Mouse (Mus musculus): ENCODE data around the gene Gm20388. TPM values are rescaled to one million over a fixed set of nuclear protein-coding genes. Genes with fewer than 3 reads are reported as not detected.

Gene Gm20388
- polyA plus RNA-seq, 1 experiment from 2014 or later: not detected

GRCm38 (mm10) chr8:120618110-120618509 is 707.5 kb downstream of the Gm20388 start:
- H3K4me2 ChIP-seq (replicated peaks; ENCODE audit: low read depth, low read length): no peak overlapping the region
- WGBS: 0% methylated on average over 6 of the region's 6 CpGs
- H3K27me3 ChIP-seq (ENCODE audit: control insufficient read depth, insufficient read depth, low read length): no peaks in the 10 kb centered on the region
- peak; percentile 50 for ATAC-seq (ENCODE audit: low FRiP score, low TSS enrichment)
- no peak overlapping the region for H3K27ac ChIP-seq (ENCODE audit: low read depth, low read length)
- peaks cover 4% of the 10 kb centered on the region; the same call in 1 of the 2 replicates for H3K4me1 ChIP-seq (ENCODE audit: control insufficient read depth, insufficient read depth, low read length)
- no peak overlapping the region; the same call in 1 of the 2 replicates for H3K9ac ChIP-seq (ENCODE audit: low read depth, low read length)
- no peaks in the 10 kb centered on the region for H3K36me3 ChIP-seq (ENCODE audit: control insufficient read depth, insufficient read depth, low read length)
- H3K9me3 ChIP-seq (ENCODE audit: control insufficient read depth, low read length): no peaks in the 10 kb centered on the region
- no peak overlapping the region for H3K4me3 ChIP-seq (ENCODE audit: low read length)

GRCm38 (mm10) chr8:120619235-120620180 is 708.9 kb downstream of the Gm20388 start:
- ATAC-seq (ENCODE audit: low FRiP score, low TSS enrichment): no peak
- Histone ChIP-seq H3K36me3 (ENCODE audit: control insufficient read depth, insufficient read depth, low read length) (no peaks in the 10 kb centered on the region), H3K9me3 (ENCODE audit: control insufficient read depth, low read length) (no peaks in the 10 kb centered on the region), H3K27ac (ENCODE audit: low read depth, low read length) (no peak overlapping the region), H3K4me1 (ENCODE audit: control insufficient read depth, insufficient read depth, low read length) (peaks cover 10% of the 10 kb centered on the region), H3K27me3 (ENCODE audit: control insufficient read depth, insufficient read depth, low read length) (no peaks in the 10 kb centered on the region), H3K4me2 (replicated peaks; ENCODE audit: low read depth, low read length) (no peak overlapping the region), H3K9ac (ENCODE audit: low read depth, low read length) (no peak overlapping the region), H3K4me3 (ENCODE audit: low read length) (no peak overlapping the region)
- 78% methylated on average over 11 of the region's 11 CpGs for WGBS

DNA sequence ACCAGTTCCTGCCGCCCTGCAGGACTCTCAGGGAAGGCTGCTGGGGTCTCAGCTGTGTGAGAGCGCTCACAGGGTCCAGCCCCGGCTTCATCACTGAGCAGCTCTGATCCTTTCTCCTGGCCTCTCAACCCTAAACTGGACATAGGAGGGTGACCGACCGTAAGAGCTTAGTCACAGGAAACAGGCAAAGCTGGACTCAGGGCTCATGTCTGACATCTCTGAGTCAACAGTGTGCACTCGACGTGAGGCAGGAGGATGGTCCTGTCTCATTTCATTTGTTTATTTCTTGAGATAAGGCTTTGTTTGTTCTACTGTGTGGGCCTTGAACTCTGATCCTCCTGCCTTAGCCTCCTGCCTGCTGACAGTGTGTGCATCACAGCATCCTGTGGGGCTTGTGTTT is 709.8 kb downstream of the Gm20388 start:
- WGBS: 49% methylated on average over 7 of the region's 7 CpGs
- H3K4me1 ChIP-seq (ENCODE audit: control insufficient read depth, insufficient read depth, low read length): peaks cover 15% of the 10 kb centered on the region
- no peaks in the 10 kb centered on the region for H3K36me3 ChIP-seq (ENCODE audit: control insufficient read depth, insufficient read depth, low read length)
- no peaks in the 10 kb centered on the region for H3K9me3 ChIP-seq (ENCODE audit: control insufficient read depth, low read length)
- H3K4me2 ChIP-seq (replicated peaks; ENCODE audit: low read depth, low read length): no peak overlapping the region
- H3K4me3 ChIP-seq (ENCODE audit: low read length): no peak overlapping the region
- ATAC-seq (ENCODE audit: low FRiP score, low TSS enrichment): no peak
- no peak overlapping the region for H3K27ac ChIP-seq (ENCODE audit: low read depth, low read length)
- no peaks in the 10 kb centered on the region for H3K27me3 ChIP-seq (ENCODE audit: control insufficient read depth, insufficient read depth, low read length)
- H3K9ac ChIP-seq (ENCODE audit: low read depth, low read length): no peak overlapping the region

- H3K9me3 ChIP-seq (ENCODE audit: control insufficient read depth, low read length): no peaks in the 10 kb centered on the region
- WGBS: 80% methylated on average over 14 of the region's 14 CpGs
- H3K4me1 ChIP-seq (ENCODE audit: control insufficient read depth, insufficient read depth, low read length): peaks cover 15% of the 10 kb centered on the region
- no peak overlapping the region for H3K4me3 ChIP-seq (ENCODE audit: low read length)
- no peaks in the 10 kb centered on the region for H3K36me3 ChIP-seq (ENCODE audit: control insufficient read depth, insufficient read depth, low read length)
- ATAC-seq (ENCODE audit: low FRiP score, low TSS enrichment): no peak
- H3K27ac ChIP-seq (ENCODE audit: low read depth, low read length): no peak overlapping the region
- no peak overlapping the region for H3K4me2 ChIP-seq (replicated peaks; ENCODE audit: low read depth, low read length)
- H3K9ac ChIP-seq (ENCODE audit: low read depth, low read length): no peak overlapping the region
- no peaks in the 10 kb centered on the region for H3K27me3 ChIP-seq (ENCODE audit: control insufficient read depth, insufficient read depth, low read length)
Measured at GRCm38 (mm10) chr8:120622161-120622560, 711.5 kb downstream of the Gm20388 start.

GRCm38 (mm10) chr8:120623608-120624007 is 713.0 kb downstream of the Gm20388 start:
- ATAC-seq (ENCODE audit: low FRiP score, low TSS enrichment): no peak; the same call in 1 of the 2 replicates
- no peak overlapping the region for H3K4me2 ChIP-seq (replicated peaks; ENCODE audit: low read depth, low read length)
- peaks cover 15% of the 10 kb centered on the region for H3K4me1 ChIP-seq (ENCODE audit: control insufficient read depth, insufficient read depth, low read length)
- H3K36me3 ChIP-seq (ENCODE audit: control insufficient read depth, insufficient read depth, low read length): no peaks in the 10 kb centered on the region
- 40% methylated on average over 2 of the region's 2 CpGs for WGBS
- no peak overlapping the region for H3K4me3 ChIP-seq (ENCODE audit: low read length)
- no peak overlapping the region for H3K9ac ChIP-seq (ENCODE audit: low read depth, low read length)
- H3K27me3 ChIP-seq (ENCODE audit: control insufficient read depth, insufficient read depth, low read length): no peaks in the 10 kb centered on the region
- no peak overlapping the region for H3K27ac ChIP-seq (ENCODE audit: low read depth, low read length)
- no peaks in the 10 kb centered on the region for H3K9me3 ChIP-seq (ENCODE audit: control insufficient read depth, low read length)

DNA sequence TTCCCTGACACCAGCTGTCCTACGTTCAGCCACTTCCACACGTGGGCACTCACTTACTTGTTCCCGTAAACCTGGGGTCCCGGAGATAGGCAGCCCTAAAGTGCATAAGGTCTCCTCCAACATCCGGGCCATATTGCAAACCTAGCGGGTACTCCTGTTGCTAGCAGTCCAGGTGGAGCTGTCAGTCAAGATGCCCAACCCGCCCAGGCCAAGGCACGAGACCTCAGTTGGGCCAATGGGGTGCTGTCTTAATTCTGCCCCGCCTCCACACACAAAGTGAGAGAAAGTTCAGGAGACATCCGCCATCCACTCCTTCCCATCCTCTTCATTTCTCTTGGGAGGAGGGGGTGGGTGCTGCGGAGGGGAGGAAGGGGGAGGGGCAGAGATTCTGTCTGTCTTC is 715.8 kb downstream of the Gm20388 start:
- no peak overlapping the region for H3K27ac ChIP-seq (ENCODE audit: low read depth, low read length)
- 63% methylated on average over 11 of the region's 11 CpGs for WGBS
- H3K4me1 ChIP-seq (ENCODE audit: control insufficient read depth, insufficient read depth, low read length): peaks cover 12% of the 10 kb centered on the region
- H3K9ac ChIP-seq (ENCODE audit: low read depth, low read length): no peak overlapping the region
- H3K36me3 ChIP-seq (ENCODE audit: control insufficient read depth, insufficient read depth, low read length): no peaks in the 10 kb centered on the region
- ATAC-seq (ENCODE audit: low FRiP score, low TSS enrichment): no peak
- H3K4me2 ChIP-seq (replicated peaks; ENCODE audit: low read depth, low read length): no peak overlapping the region
- H3K9me3 ChIP-seq (ENCODE audit: control insufficient read depth, low read length): no peaks in the 10 kb centered on the region
- H3K27me3 ChIP-seq (ENCODE audit: control insufficient read depth, insufficient read depth, low read length): no peaks in the 10 kb centered on the region
- H3K4me3 ChIP-seq (ENCODE audit: low read length): no peak overlapping the region

- no peak overlapping the region for H3K27ac ChIP-seq (ENCODE audit: low read depth, low read length)
Measured at GRCm38 (mm10) chr8:120627298-120627697, 716.7 kb downstream of the Gm20388 start.

DNA sequence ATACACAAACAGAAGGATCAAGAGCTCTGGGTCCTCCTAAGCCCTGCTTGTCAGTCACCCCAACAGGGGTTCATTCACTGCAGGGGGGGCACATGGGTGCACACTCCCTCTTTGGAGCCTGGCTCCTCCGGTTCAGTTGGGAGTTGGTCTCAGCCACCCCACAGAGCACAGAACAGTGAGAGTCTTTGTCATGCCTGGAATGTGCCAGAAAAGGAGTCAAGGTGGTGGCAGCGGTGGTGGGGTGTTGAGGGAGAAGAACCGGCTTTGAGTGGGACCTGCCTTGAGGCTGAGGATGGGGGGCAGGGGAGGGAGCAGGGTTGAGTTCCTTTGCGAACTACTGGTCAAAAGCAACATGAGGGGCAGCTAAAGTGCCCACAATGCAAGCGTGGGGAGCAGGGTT is 719.4 kb downstream of the Gm20388 start:
- Histone ChIP-seq H3K4me3 (ENCODE audit: low read length) (no peak overlapping the region), H3K4me2 (replicated peaks; ENCODE audit: low read depth, low read length) (no peak overlapping the region), H3K4me1 (ENCODE audit: control insufficient read depth, insufficient read depth, low read length) (peaks cover 10% of the 10 kb centered on the region), H3K36me3 (ENCODE audit: control insufficient read depth, insufficient read depth, low read length) (no peaks in the 10 kb centered on the region), H3K9ac (ENCODE audit: low read depth, low read length) (no peak overlapping the region), H3K27ac (ENCODE audit: low read depth, low read length) (no peak overlapping the region), H3K9me3 (ENCODE audit: control insufficient read depth, low read length) (no peaks in the 10 kb centered on the region), H3K27me3 (ENCODE audit: control insufficient read depth, insufficient read depth, low read length) (no peaks in the 10 kb centered on the region; the same call in 1 of the 2 replicates)
- WGBS: 59% methylated on average over 5 of the region's 5 CpGs
- ATAC-seq (ENCODE audit: low FRiP score, low TSS enrichment): no peak

More at GRCm38 (mm10) chr8:120627298-120627697, 716.7 kb downstream of the Gm20388 start:
- Histone ChIP-seq H3K4me3 (ENCODE audit: low read length) (no peak overlapping the region), H3K4me2 (replicated peaks; ENCODE audit: low read depth, low read length) (no peak overlapping the region), H3K27me3 (ENCODE audit: control insufficient read depth, insufficient read depth, low read length) (no peaks in the 10 kb centered on the region), H3K4me1 (ENCODE audit: control insufficient read depth, insufficient read depth, low read length) (peaks cover 12% of the 10 kb centered on the region), H3K36me3 (ENCODE audit: control insufficient read depth, insufficient read depth, low read length) (no peaks in the 10 kb centered on the region), H3K9ac (ENCODE audit: low read depth, low read length) (no peak overlapping the region), H3K9me3 (ENCODE audit: control insufficient read depth, low read length) (no peaks in the 10 kb centered on the region)
- WGBS: 85% methylated on average over 5 of the region's 5 CpGs
- ATAC-seq (ENCODE audit: low FRiP score, low TSS enrichment): no peak

- ATAC-seq (ENCODE audit: low FRiP score, low TSS enrichment): no peak
- Histone ChIP-seq H3K27me3 (ENCODE audit: control insufficient read depth, insufficient read depth, low read length) (no peaks in the 10 kb centered on the region; the same call in 1 of the 2 replicates), H3K4me2 (replicated peaks; ENCODE audit: low read depth, low read length) (no peak overlapping the region), H3K4me1 (ENCODE audit: control insufficient read depth, insufficient read depth, low read length) (peaks cover 10% of the 10 kb centered on the region), H3K4me3 (ENCODE audit: low read length) (no peak overlapping the region), H3K9me3 (ENCODE audit: control insufficient read depth, low read length) (no peaks in the 10 kb centered on the region), H3K36me3 (ENCODE audit: control insufficient read depth, insufficient read depth, low read length) (no peaks in the 10 kb centered on the region), H3K9ac (ENCODE audit: low read depth, low read length) (no peak overlapping the region), H3K27ac (ENCODE audit: low read depth, low read length) (no peak overlapping the region)
- WGBS: 36% methylated on average over 6 of the region's 6 CpGs
Measured at GRCm38 (mm10) chr8:120630848-120631247, 720.2 kb downstream of the Gm20388 start.
